Mouse (Mus musculus) hindbrain, embryonic 14.5 days (tissue): ENCODE data around the gene Cad. TPM values are rescaled to one million over a fixed set of nuclear protein-coding genes. Genes with fewer than 3 reads are reported as not detected.

ENCODE experiments used
- ATAC-seq: fragments of 200-750 bp; cut with Nextera tagmentation; 2 replicates; pipeline ENCODE4 v1.8.0; 2017; ENCODE audit warnings: moderate number of reproducible peaks, mild to moderate bottlenecking, moderate TSS enrichment, moderate library complexity; ENCODE audit not compliant: low FRiP score
- DNase-seq: peaks from one replicate; pipeline ENCODE4 v3.0.0-alpha.2; 2015; ENCODE audit warnings: low spot score
- H3K27ac ChIP-seq: fragments of 300-500 bp; sonication (generic); 2 replicates; pipeline ENCODE4 v1.5.1; 2014; ENCODE audit warnings: mild to moderate bottlenecking, moderate library complexity
- H3K27me3 ChIP-seq: fragments of 300-500 bp; sonication (generic); 2 replicates; pipeline ENCODE4 v1.6.1; 2014; ENCODE audit warnings: mild to moderate bottlenecking, low read length, mixed read lengths; ENCODE audit not compliant: control insufficient read depth, insufficient read depth
- H3K36me3 ChIP-seq: fragments of 300-500 bp; sonication (generic); replicated peaks from 2 replicates; pipeline ENCODE4 v1.6.1; 2014; ENCODE audit not compliant: control insufficient read depth, insufficient read depth
- H3K4me1 ChIP-seq: fragments of 300-500 bp; sonication (generic); replicated peaks from 2 replicates; pipeline ENCODE4 v1.6.1; 2014; ENCODE audit warnings: antibody characterized with exemption, low read length, mixed read lengths; ENCODE audit not compliant: control insufficient read depth, insufficient read depth
- H3K4me2 ChIP-seq: fragments of 300-500 bp; sonication (generic); replicated peaks from 2 replicates; pipeline ENCODE4 v1.6.1; 2014; ENCODE audit warnings: mild to moderate bottlenecking, moderate library complexity
- H3K4me3 ChIP-seq: fragments of 300-500 bp; sonication (generic); replicated peaks from 2 replicates; pipeline ENCODE4 v1.5.1; 2014; ENCODE audit warnings: mild to moderate bottlenecking, low read length
- H3K9ac ChIP-seq: fragments of 300-500 bp; sonication (generic); 2 replicates; pipeline ENCODE4 v1.6.1; 2014
- H3K9me3 ChIP-seq: fragments of 300-500 bp; sonication (generic); 2 replicates; pipeline ENCODE4 v1.6.1; 2016; ENCODE audit warnings: low read length; ENCODE audit not compliant: control insufficient read depth
- WGBS: fragments of 180-500 bp; shearing (Covaris S2); extraction: QIAGEN DNeasy Blood & Tissue Kit; methylation state at CpG from one replicate; pipeline ENCODE4 v1.1.7; 2014; 5-methylcytosine and 5-hydroxymethylcytosine counted together
- polyA plus RNA-seq: library from polyadenylated mRNA; unstranded; fragments of >200 nt; fragmentation: Nextera tagmentation; extraction: Ambion mirVana; gene quantifications from 2 replicates; pipeline ENCODE4 v1.2.1, GENCODE M21; 2014

Gene Cad
- polyA plus RNA-seq, 1 experiment from 2014 or later: 15.4 TPM

DNA sequence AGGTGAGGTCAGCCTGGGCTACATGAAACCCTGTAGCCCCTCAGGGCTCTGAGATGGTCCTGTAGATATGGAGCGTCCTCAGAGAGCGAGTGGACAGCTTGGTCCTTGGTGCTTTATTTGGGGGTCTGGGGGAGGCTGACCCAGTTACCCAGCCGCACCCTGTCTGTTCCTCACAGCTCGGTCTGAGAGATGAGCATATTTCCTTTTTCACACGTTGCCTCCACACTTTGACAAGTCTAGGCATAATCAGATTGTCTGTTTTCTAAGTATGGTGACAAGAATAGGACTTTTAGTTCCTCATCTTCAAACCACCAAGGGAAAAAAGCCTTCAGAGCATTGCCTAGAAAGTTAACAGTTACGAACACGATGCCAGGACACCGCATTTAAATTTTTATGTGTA, 66.5 kb downstream of the Cad start:
- WGBS: 89% methylated on average over 8 of the region's 8 CpGs
- no peaks in the 10 kb centered on the region for H3K9me3 ChIP-seq
- no peak for ATAC-seq

DNA sequence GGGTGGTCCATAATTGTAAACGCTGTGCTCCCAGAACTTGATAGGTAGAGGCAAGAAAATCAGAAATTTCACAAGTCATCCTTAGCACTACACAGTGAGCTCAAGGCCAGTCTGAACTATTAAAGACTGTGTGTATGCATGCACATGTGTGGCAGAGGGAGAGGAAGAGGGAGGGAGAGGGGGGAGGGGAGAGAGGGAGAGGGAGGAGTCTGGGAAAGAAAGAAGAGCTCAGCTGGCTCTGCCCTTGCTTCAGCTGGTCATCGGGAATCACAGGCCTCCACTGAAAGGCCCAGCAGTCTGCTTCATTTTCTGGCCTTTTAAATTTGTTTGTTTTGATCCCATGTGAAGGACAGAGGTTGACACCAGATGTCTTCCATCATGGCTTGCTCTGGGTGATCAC, 68.9 kb downstream of the Cad start:
- no peaks in the 10 kb centered on the region for H3K36me3 ChIP-seq
- WGBS: 41% methylated on average over 2 of the region's 2 CpGs
- no peaks in the 10 kb centered on the region for H3K27me3 ChIP-seq
- no peak overlapping the region for H3K4me3 ChIP-seq
- H3K4me2 ChIP-seq: no peak overlapping the region
- ATAC-seq: no peak
- H3K4me1 ChIP-seq: no peaks in the 10 kb centered on the region
- H3K9me3 ChIP-seq: no peaks in the 10 kb centered on the region
- DNase-seq: no peak
- no peak overlapping the region for H3K27ac ChIP-seq
- no peak overlapping the region for H3K9ac ChIP-seq

More for the DNA sequence above, 66.5 kb downstream of the Cad start:
- H3K27me3 ChIP-seq: no peaks in the 10 kb centered on the region
- no peak for DNase-seq
- no peak overlapping the region for H3K4me3 ChIP-seq
- H3K36me3 ChIP-seq: no peaks in the 10 kb centered on the region
- no peak overlapping the region for H3K27ac ChIP-seq
- H3K4me2 ChIP-seq: no peak overlapping the region
- H3K9ac ChIP-seq: no peak overlapping the region
- no peaks in the 10 kb centered on the region for H3K4me1 ChIP-seq

DNA sequence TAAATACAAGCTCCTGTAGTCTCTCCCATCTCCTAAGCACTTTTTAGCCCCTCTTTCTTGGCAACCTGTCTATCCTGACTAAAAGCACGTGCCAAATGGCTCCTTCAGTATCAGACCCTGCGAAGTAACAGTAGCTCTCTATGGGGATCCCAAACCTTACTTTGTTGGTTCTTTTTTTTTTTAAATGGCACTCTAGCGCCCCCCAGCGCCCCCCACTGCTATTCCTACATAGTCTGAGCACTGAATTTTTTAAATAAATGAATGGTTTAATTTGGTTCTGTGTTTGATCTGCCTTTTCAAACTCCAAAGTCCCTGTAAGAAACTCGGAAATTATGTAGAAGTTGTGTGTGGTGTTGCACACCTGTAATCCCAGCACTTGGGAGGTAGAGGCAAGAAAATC, 71.5 kb downstream of the Cad start:
- ATAC-seq (no peak), DNase-seq (no peak)
- H3K4me1 ChIP-seq: no peaks in the 10 kb centered on the region

More for the DNA sequence above, 71.5 kb downstream of the Cad start:
- Histone ChIP-seq H3K27ac (no peak overlapping the region), H3K4me2 (no peak overlapping the region), H3K4me3 (no peak overlapping the region), H3K27me3 (no peaks in the 10 kb centered on the region; the same call in 1 of the 2 replicates), H3K36me3 (no peaks in the 10 kb centered on the region), H3K9ac (no peak overlapping the region), H3K9me3 (no peaks in the 10 kb centered on the region)
- WGBS: 38% methylated on average over 5 of the region's 5 CpGs

Other genes with a start within 250 kb of the Cad start
- gene Mapre3, start 240.1 kb upstream of the Cad start, polyA plus RNA-seq: 124 and 139 TPM in 2 replicates
- 49.6 and 50.1 TPM in 2 replicates for gene Tmem214, start 186.8 kb upstream of the Cad start, polyA plus RNA-seq
- gene Agbl5, start 166.1 kb upstream of the Cad start, polyA plus RNA-seq: 25.5 and 28.6 TPM in 2 replicates
- 228 and 259 TPM in 2 replicates for gene Ost4, start 147.0 kb upstream of the Cad start, polyA plus RNA-seq
- gene Emilin1, start 141.4 kb upstream of the Cad start, polyA plus RNA-seq: 14.1 and 17.1 TPM in 2 replicates
- 9.0 and 11.2 TPM in 2 replicates for gene Khk, start 133.3 kb upstream of the Cad start, polyA plus RNA-seq
- gene Cgref1, start 109.2 kb upstream of the Cad start, polyA plus RNA-seq: 62.4 and 71.4 TPM in 2 replicates
- 71.3 and 78.6 TPM in 2 replicates for gene Preb, start 94.4 kb upstream of the Cad start, polyA plus RNA-seq
- 0.04 TPM in 1 of 2 replicates, not detected in the other for gene Tcf23, start 86.1 kb upstream of the Cad start, polyA plus RNA-seq
- 175 and 198 TPM in 2 replicates for gene Atraid, start 6.5 kb upstream of the Cad start, polyA plus RNA-seq
- gene Slc5a6, start 5.9 kb upstream of the Cad start, polyA plus RNA-seq: 20.5 and 24.5 TPM in 2 replicates
- not detected in 2 replicates for gene Dnajc5g, start 51.5 kb downstream of the Cad start, polyA plus RNA-seq
- gene Slc30a3, start 53.5 kb downstream of the Cad start, polyA plus RNA-seq: 34.8 and 35.7 TPM in 2 replicates
- gene Trim54, start 61.9 kb downstream of the Cad start, polyA plus RNA-seq: not detected in 2 replicates
- not detected in 2 replicates for gene Ucn, start 84.0 kb downstream of the Cad start, polyA plus RNA-seq
- gene Mpv17, start 99.5 kb downstream of the Cad start, polyA plus RNA-seq: 49.5 and 50.3 TPM in 2 replicates
- 0.74 and 1.7 TPM in 2 replicates for gene Gm29609, start 125.1 kb downstream of the Cad start, polyA plus RNA-seq
- gene Gtf3c2, start 125.4 kb downstream of the Cad start, polyA plus RNA-seq: 49.7 and 53.0 TPM in 2 replicates
- 107 and 108 TPM in 2 replicates for gene Snx17, start 138.4 kb downstream of the Cad start, polyA plus RNA-seq
- gene Eif2b4, start 138.7 kb downstream of the Cad start, polyA plus RNA-seq: 77.3 and 78.6 TPM in 2 replicates
- 7.0 and 9.4 TPM in 2 replicates for gene Zfp513, start 147.5 kb downstream of the Cad start, polyA plus RNA-seq
- gene Ppm1g, start 165.9 kb downstream of the Cad start, polyA plus RNA-seq: 162 TPM in 2 replicates
- 149 and 161 TPM in 2 replicates for gene Nrbp1, start 186.1 kb downstream of the Cad start, polyA plus RNA-seq
- gene Gm9970, start 186.5 kb downstream of the Cad start, polyA plus RNA-seq: 0.56 and 0.66 TPM in 2 replicates
- 2.9 and 4.2 TPM in 2 replicates for gene Krtcap3, start 196.9 kb downstream of the Cad start, polyA plus RNA-seq
- 34.5 and 37.2 TPM in 2 replicates for gene Ift172, start 236.3 kb downstream of the Cad start, polyA plus RNA-seq
- gene Fndc4, start 241.3 kb downstream of the Cad start, polyA plus RNA-seq: 98.1 and 115 TPM in 2 replicates
- 0.29 TPM in 1 of 2 replicates, not detected in the other for gene Gckr, start 242.7 kb downstream of the Cad start, polyA plus RNA-seq